31 mouse cellular contexts compared by ENCODE assay signal in genomic region chr1:31190237-31190866, GRCm38 (mm10). TPM values are rescaled to one million over a fixed set of nuclear protein-coding genes. Genes with fewer than 3 reads are reported as not detected.
"Had no signal": no experiment of that assay in that cellular context is flagged by ENCODE, and none has a peak within 500 bp of the region (broad histone marks: within the 10 kb centered on the region; RNA-seq: fewer than 3 reads in every experiment).

No protein-coding gene starts in this region.

- H3K27ac ChIP-seq: gastrocnemius, adult 2 months; heart, adult 2 months; heart, embryonic 13.5 days; heart, embryonic 15.5 days; hindbrain, embryonic 10.5 days; hindbrain, embryonic 12.5 days; hindbrain, embryonic 14.5 days; intestine, embryonic 15.5 days; layer of hippocampus, adult 2 months; left cerebral cortex, adult 2 months; limb, embryonic 10.5 days; limb, embryonic 12.5 days; liver, embryonic 13.5 days; liver, embryonic 15.5 days had no signal

- H3K4me3 ChIP-seq: gastrocnemius, adult 2 months; heart, adult 2 months; heart, embryonic 13.5 days; heart, embryonic 15.5 days; hindbrain, embryonic 10.5 days; hindbrain, embryonic 12.5 days; intestine, embryonic 15.5 days; layer of hippocampus, adult 2 months; left cerebral cortex, adult 2 months; limb, embryonic 10.5 days; limb, embryonic 12.5 days; liver, embryonic 13.5 days; liver, embryonic 15.5 days had no signal

- H3K4me2 ChIP-seq: heart, embryonic 11.5 days; heart, embryonic 13.5 days; heart, embryonic 15.5 days; hindbrain, embryonic 12.5 days; hindbrain, embryonic 14.5 days; intestine, embryonic 15.5 days; limb, embryonic 12.5 days; liver, embryonic 11.5 days; liver, embryonic 13.5 days; liver, embryonic 15.5 days had no signal

- H3K9me3 ChIP-seq: heart, embryonic 13.5 days; heart, embryonic 15.5 days; hindbrain, embryonic 10.5 days; hindbrain, embryonic 12.5 days; intestine, embryonic 15.5 days; limb, embryonic 10.5 days; limb, embryonic 12.5 days; liver, embryonic 13.5 days; liver, embryonic 15.5 days had no signal

- DNase-seq: gastrocnemius, adult 2 months; gastrocnemius, postnatal 10 days; gastrocnemius, postnatal 25 days; heart, adult 2 months; heart, postnatal 14 days; heart, postnatal 4 days; kidney, adult 2 months; kidney, adult 9 months; kidney, postnatal 36 days; liver; liver, embryonic 13.5 days; liver, postnatal 0 days had no signal

- ATAC-seq: hindbrain, embryonic 16.5 days; inflammation-experienced regulatory T-cells, adult 6 months; intestine, embryonic 15.5 days; intestine, postnatal 0 days; liver, postnatal 0 days had no signal

- H3K4me1 ChIP-seq: heart, embryonic 13.5 days; heart, embryonic 15.5 days; hindbrain, embryonic 10.5 days; hindbrain, embryonic 12.5 days; intestine, embryonic 15.5 days; limb, embryonic 10.5 days; limb, embryonic 12.5 days; liver, embryonic 13.5 days; liver, embryonic 15.5 days had no signal

- H3K27me3 ChIP-seq: heart, embryonic 13.5 days; heart, embryonic 15.5 days; hindbrain, embryonic 12.5 days; intestine, embryonic 15.5 days; limb, embryonic 12.5 days; liver, embryonic 13.5 days; liver, embryonic 15.5 days had no signal

- H3K36me3 ChIP-seq: heart, embryonic 13.5 days; heart, embryonic 15.5 days; hindbrain, embryonic 10.5 days; hindbrain, embryonic 12.5 days; intestine, embryonic 15.5 days; limb, embryonic 10.5 days; limb, embryonic 12.5 days; liver, embryonic 13.5 days; liver, embryonic 15.5 days had no signal

- H3K9ac ChIP-seq: heart, embryonic 13.5 days; heart, embryonic 15.5 days; hindbrain, embryonic 12.5 days; hindbrain, embryonic 14.5 days; intestine, embryonic 15.5 days; limb, embryonic 12.5 days; liver, embryonic 13.5 days; liver, embryonic 15.5 days; liver, postnatal 0 days had no signal

RNA-seq across cellular contexts. Expression of gene Lgsn, which starts 14.2 kb away (rescaled TPM):
- polyA plus RNA-seq: heart, adult 2 months; heart, embryonic 11.5 days; heart, embryonic 13.5 days; heart, embryonic 15.5 days; heart, postnatal 0 days; hindbrain, embryonic 10.5 days; hindbrain, embryonic 12.5 days; hindbrain, embryonic 14.5 days; hindbrain, embryonic 16.5 days; inflammation-experienced regulatory T-cells, adult 6 months; intestine, embryonic 15.5 days; intestine, postnatal 0 days; kidney, adult 2 months; limb, embryonic 10.5 days; limb, embryonic 12.5 days; limb, embryonic 14.5 days; liver, embryonic 11.5 days; liver, embryonic 13.5 days; liver, embryonic 15.5 days; liver, postnatal 0 days had no signal

RNA-seq across cellular contexts. Expression of gene 4931428L18Rik, which starts 32.1 kb away (rescaled TPM):
- polyA plus RNA-seq: frontal cortex, adult 2 months; heart, embryonic 11.5 days; heart, embryonic 13.5 days; heart, embryonic 15.5 days; hindbrain, embryonic 10.5 days; hindbrain, embryonic 12.5 days; hindbrain, embryonic 14.5 days; hindbrain, embryonic 16.5 days; inflammation-experienced regulatory T-cells, adult 6 months; intestine, embryonic 15.5 days; kidney, adult 2 months; limb, embryonic 10.5 days; limb, embryonic 12.5 days; limb, embryonic 14.5 days; liver, embryonic 11.5 days; liver, embryonic 13.5 days; liver, embryonic 15.5 days had no signal

RNA-seq across cellular contexts. Expression of gene Pih1d3, which starts 32.3 kb away (rescaled TPM):
- polyA plus RNA-seq: frontal cortex, adult 2 months; heart, adult 2 months; heart, embryonic 11.5 days; heart, embryonic 13.5 days; heart, embryonic 15.5 days; heart, postnatal 0 days; hindbrain, embryonic 10.5 days; hindbrain, embryonic 12.5 days; hindbrain, embryonic 14.5 days; hindbrain, embryonic 16.5 days; inflammation-experienced regulatory T-cells, adult 6 months; intestine, embryonic 15.5 days; intestine, postnatal 0 days; kidney, adult 2 months; limb, embryonic 10.5 days; limb, embryonic 12.5 days; limb, embryonic 14.5 days; liver, embryonic 11.5 days; liver, embryonic 13.5 days; liver, embryonic 15.5 days; liver, postnatal 0 days had no signal
